Mouse (Mus musculus) lung, postnatal 36 days (tissue): ENCODE data around the gene Banf2.
A peak's percentile ranks its signal among the peaks of the same experiment; 100 is the strongest.

Experiments used
- DNase-seq: peaks from one replicate; pipeline ENCODE4 v3.0.0; 2022; ENCODE audit warnings: mixed read lengths

Gene Banf2

GRCm38 (mm10) chr2:144032664-144033063 is at the start of gene Banf2:
Gene Banf2, plus strand, starts transcription at chr2:144033059.
- DNase-seq, result no peak

DNA sequence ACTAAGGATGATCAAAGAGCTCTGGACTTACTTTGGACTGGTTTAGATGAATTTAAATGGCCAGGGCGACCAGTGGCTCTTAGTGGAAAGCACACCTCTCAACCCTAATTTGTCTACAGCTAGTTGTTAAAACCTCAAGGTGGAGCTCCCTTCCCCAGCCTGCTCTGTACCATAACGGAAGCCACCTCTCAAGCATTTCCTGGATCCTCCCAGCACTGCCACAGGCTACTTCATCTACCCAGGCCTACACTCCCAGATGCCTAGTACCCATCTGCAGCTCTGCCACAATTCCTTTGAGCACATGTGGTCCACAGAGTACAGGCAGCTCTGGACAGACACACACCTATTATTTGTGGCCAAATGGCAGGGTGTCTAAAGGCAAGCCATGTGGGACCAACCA is 49.4 kb upstream of the Banf2 start:
- DNase-seq, result no peak

- no peak for DNase-seq
Measured at GRCm38 (mm10) chr2:143987485-143987884, 45.4 kb upstream of the Banf2 start.

DNA sequence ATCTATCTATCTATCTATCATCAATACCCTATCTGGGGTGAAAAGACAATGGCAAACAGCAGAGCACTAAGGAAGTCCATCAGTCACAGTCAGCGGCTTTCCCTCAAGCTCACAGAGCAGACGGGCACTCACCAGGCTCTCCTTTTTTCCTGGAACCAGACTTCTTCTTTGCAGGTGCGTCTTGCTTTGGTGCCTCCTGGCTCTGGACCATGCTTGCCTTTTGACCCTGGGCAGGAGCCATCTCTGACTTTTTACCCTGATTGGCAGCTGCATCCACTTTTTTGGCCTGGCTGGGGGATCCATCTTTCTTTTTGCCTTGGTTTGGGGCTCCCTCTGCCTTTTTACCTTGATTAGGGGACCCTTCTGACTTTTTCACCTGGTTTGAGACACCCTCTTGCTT is 44.8 kb upstream of the Banf2 start:
- DNase-seq, result no peak

- peak; percentile 73 for DNase-seq
Measured at GRCm38 (mm10) chr2:143990997-143991396, 41.9 kb upstream of the Banf2 start.

- DNase-seq, result no peak
Measured at GRCm38 (mm10) chr2:143991964-143992672, 40.7 kb upstream of the Banf2 start.

DNA sequence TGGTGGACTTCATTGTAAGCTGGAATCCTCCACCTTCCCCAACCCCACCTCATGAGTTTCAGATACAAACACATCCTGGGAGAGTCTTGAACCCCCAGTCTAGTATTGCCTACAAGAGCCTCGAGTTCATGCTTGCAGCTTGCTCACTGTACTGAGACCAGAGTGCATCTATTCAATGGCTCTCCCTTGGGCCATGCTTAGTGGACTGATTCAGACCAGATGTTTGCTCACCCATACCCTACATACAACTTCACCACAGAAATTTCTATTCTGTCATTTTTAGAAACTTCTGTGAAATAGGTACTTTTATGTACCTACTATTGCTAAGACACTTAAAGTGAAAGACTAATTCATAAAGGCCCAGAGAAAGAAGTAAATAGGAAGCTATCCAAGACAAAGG is 39.9 kb upstream of the Banf2 start:
- no peak for DNase-seq

DNA sequence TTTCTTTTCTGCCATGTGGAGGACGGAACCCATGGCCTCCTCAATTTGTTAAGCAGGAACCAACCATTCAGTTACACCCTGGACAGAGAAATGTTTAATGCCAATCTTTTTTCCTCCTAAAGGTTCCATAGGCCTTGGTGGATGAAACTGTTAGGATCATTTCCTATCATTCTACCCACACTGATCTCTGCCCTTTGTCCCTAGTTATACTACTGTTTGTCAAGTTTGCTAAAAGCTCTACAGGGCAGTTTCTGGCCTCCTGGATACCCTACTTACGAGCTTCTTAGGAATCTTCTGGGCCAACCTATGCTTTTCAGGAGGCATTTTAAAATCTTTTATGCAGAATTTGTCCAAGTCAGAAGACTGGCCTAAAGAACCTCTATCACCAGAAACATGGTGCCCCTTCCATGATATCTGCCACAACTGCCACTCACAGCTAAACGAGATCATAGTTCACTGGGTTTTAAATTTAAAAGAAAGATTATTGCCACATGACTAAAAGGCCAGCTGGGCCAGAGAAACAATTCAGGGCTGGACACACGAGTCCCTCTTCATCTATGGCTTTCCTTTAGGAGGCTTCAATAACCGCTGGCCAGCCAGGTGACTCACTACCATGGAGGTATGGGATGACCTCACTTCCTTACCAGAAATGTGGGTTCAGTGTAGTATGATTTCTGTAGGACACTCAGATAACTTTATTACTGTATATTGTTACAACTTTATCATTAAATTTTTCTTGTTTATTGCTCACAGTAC is 30.5 kb upstream of the Banf2 start:
- no peak for DNase-seq

- peak; percentile 56 for DNase-seq
Measured at GRCm38 (mm10) chr2:144003544-144003943, 29.3 kb upstream of the Banf2 start.

DNA sequence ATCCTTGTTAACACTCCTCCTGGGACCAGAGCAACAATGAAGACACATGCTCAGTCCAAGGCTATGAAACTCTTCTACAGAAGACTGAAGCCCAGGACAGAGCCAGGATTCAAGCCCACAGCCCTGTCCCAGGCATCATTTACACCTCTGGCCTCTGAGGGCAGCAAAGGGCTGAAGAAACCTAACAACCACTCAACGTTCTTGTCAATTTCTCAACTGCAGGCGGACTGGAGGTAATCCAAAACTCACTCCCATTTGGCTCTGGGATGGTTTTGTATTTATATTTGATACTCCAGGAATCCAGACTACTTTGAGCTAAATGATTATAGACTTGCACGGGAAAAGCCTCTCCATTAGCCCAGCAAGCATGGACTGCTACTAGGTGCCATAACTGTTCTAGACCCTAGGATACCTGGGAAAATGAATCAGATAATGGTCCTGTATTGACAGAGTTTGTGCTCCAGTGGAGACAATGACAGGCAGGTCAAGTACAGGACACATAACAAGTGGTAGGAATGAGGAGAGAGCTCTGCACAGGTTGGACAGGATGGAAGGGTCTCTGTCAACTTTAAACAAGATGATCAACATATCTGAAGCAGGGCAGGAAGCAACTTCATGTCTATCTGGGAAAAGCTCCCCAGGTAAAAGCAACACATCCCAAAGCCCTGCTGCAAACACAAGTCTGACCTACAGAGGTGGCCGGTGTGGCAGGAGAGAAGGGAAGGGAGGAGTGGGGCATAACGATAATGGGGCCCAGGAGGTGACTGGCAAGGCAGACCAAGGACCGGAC is 27.5 kb upstream of the Banf2 start:
- DNase-seq, result peak; percentile 82

DNA sequence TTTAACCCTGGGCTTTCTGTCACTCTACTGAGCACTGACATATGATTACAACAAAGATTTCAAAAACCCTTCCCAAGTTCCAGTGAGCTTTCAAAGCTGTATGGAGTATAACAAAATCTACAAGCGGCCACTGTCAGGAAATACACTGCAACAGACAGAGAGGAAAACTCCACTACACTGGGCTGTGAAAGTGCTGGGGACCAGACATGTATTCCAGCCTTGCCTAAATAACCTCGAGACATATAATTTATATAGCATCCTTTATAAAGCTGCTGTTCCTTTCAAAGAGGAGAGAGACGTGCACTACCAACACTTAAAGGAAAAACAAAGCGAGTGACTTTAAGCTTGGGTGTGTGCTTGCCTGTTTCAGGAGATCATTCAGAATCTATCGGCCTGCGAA is 26.2 kb upstream of the Banf2 start:
- DNase-seq, result no peak

DNA sequence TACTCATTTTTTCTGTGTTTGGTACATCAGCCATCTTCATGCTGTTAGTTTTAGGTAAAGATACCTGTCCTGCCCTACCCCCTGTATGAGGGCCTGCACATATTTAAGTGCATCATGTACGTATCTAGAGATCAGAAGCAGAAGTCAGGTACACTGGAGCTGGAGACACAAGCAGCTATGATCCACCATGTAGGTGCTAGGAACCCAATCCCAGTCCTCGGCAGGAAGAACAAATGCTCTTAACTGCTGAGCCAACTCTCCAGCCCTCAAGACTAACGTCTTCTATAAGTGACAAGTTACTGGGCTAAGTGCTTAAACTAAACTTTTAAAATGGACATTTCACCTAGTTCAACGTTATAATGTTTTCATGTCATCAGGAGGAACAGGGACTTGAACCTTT is 25.6 kb upstream of the Banf2 start:
- no peak for DNase-seq

DNA sequence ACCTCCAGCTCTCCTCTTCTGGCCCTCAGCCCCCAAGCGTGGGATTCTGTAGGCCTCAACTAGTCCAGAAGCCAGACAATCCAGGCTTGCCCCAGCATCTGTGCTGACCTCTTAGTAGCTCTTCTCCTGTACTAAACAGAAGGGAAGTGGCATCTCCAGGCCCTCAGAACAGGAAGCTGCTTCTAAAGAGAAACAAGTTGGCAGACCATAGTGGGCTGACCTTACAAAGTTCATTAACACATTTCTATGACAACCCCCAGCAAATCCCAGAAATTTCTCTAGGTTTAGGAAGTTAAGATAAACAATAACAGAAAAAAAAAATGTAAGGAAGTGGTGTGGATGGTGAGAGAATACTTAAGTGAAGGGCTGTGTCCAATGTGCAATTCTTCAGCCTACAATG is 23.8 kb upstream of the Banf2 start:
- DNase-seq, result peak; percentile 42

- peak; percentile 88 for DNase-seq
Measured at GRCm38 (mm10) chr2:144009551-144010281, 23.1 kb upstream of the Banf2 start.

- DNase-seq, result peak; percentile 86
Measured at GRCm38 (mm10) chr2:144010282-144011044, 22.4 kb upstream of the Banf2 start.

GRCm38 (mm10) chr2:144011080-144011551 is 21.7 kb upstream of the Banf2 start, which contains the start of gene Rrbp1:
Gene Rrbp1, minus strand, starts transcription at chr2:144011263.
- DNase-seq, result peak; percentile 98

DNA sequence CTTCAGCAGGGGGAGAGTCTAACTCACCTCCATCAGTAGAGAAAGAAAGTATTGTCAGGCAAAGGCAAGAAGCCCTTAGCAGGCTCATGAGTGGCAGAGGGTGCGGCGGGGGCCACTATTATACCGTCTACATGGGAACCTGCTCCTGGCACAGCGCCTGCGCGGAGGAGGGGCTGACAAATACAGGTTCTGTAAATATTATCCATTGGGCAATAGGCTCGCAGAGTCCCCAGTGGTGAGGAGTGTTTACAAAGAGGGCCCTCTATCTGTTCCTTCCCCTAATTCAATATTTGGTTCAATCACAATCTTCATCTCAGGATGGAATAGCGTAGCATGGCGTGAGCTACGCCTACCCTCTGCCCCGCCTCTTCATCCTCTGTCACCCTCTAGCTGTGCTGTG is 18.8 kb upstream of the Banf2 start:
- peak; percentile 62 for DNase-seq

DNA sequence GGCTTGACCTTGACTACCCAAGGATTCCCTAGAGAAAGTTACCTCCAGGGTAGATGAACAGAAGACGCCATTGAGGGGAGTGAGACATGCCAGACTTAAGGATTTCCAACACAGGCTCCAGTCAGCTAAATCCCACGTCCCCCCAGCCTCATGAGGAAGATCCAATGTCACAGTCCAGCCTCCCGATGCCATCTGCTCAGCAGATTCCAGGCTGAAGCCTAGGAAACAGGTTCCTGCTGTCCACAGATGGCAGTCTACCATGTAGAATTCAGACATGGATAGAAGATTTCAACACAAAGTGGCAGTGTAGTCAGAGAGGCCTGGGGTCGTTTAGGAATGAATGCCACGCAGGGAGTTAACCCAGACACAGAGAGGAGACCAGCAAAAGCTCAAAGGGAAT is 18.4 kb upstream of the Banf2 start:
- no peak for DNase-seq

- no peak for DNase-seq
Measured at GRCm38 (mm10) chr2:144015861-144016260, 17.0 kb upstream of the Banf2 start.

GRCm38 (mm10) chr2:144019971-144020370 is 12.9 kb upstream of the Banf2 start:
- DNase-seq, result no peak

GRCm38 (mm10) chr2:144022441-144022840 is 10.4 kb upstream of the Banf2 start:
- no peak for DNase-seq

GRCm38 (mm10) chr2:144025361-144025760 is 7.5 kb upstream of the Banf2 start:
- DNase-seq, result no peak
